Comparison of ENCODE assay signal across 25 mouse cellular contexts in genomic region chr1:60530636-60531035, GRCm38 (mm10). TPM values are rescaled to one million over a fixed set of nuclear protein-coding genes. Genes with fewer than 3 reads are reported as not detected.
DNase-seq lines count a peak whose midpoint lies in the region; ATAC-seq lines count a peak whose summit lies in the region.
"Had no signal": no experiment of that assay in that cellular context is flagged by ENCODE, and none has a peak within 500 bp of the region (broad histone marks: within the 10 kb centered on the region; RNA-seq: fewer than 3 reads in every experiment).

No protein-coding gene starts in this region.

- H3K27ac ChIP-seq in hindbrain, embryonic 10.5 days, result no peak overlapping the region
- H3K27ac ChIP-seq: embryonic facial prominence, embryonic 12.5 days; embryonic facial prominence, embryonic 15.5 days; gastrocnemius, adult 2 months; heart, embryonic 15.5 days; hindbrain, embryonic 12.5 days; hindbrain, embryonic 15.5 days had no signal

- H3K27me3 ChIP-seq in hindbrain, embryonic 10.5 days (ENCODE audit: insufficient read depth, poor library complexity, severe bottlenecking), result no peaks in the 10 kb centered on the region
- H3K27me3 ChIP-seq: embryonic facial prominence, embryonic 12.5 days; embryonic facial prominence, embryonic 15.5 days; heart, embryonic 12.5 days; heart, embryonic 15.5 days; hindbrain, embryonic 12.5 days; hindbrain, embryonic 15.5 days had no signal

- intact Hi-C loops in heart, postnatal 36 days (cut with DNase I), result no loop called here

- WGBS in hindbrain, embryonic 10.5 days, result 92% methylated on average over 2 of the region's 2 CpGs

- no peaks in the 10 kb centered on the region for H3K4me1 ChIP-seq in hindbrain, embryonic 10.5 days (replicated peaks)
- H3K4me1 ChIP-seq: embryonic facial prominence, embryonic 12.5 days; embryonic facial prominence, embryonic 15.5 days; heart, embryonic 12.5 days; heart, embryonic 15.5 days; hindbrain, embryonic 12.5 days; hindbrain, embryonic 15.5 days had no signal

- H3K9me3 ChIP-seq in hindbrain, embryonic 10.5 days, result no peaks in the 10 kb centered on the region
- H3K9me3 ChIP-seq: embryonic facial prominence, embryonic 12.5 days; heart, embryonic 12.5 days; heart, embryonic 15.5 days; hindbrain, embryonic 12.5 days; hindbrain, embryonic 15.5 days had no signal

- no peak overlapping the region for H3K4me3 ChIP-seq in hindbrain, embryonic 10.5 days
- H3K4me3 ChIP-seq: embryonic facial prominence, embryonic 12.5 days; embryonic facial prominence, embryonic 15.5 days; gastrocnemius, adult 2 months; heart, embryonic 12.5 days; heart, embryonic 15.5 days; hindbrain, embryonic 12.5 days; hindbrain, embryonic 15.5 days had no signal

- DNase-seq in heart, adult 11 months, result peak; percentile 59
- no peak for DNase-seq in heart, postnatal 36 days
- no peak for DNase-seq in thymus, postnatal 25 days
- DNase-seq in urinary bladder, postnatal 10 days (ENCODE audit: low spot score), result no peak
- no peak for DNase-seq in hindbrain, embryonic 10.5 days (ENCODE audit: low spot score)
- DNase-seq: adrenal gland, postnatal 10 days; adrenal gland, postnatal 36 days; cerebellum, adult 18-20 months; cerebellum, adult 9-10 months; cerebellum, postnatal 14 days; forebrain, postnatal 0 days; gastrocnemius, adult 2 months; gastrocnemius, postnatal 14 days; heart, adult 18-20 months; heart, postnatal 10 days; heart, postnatal 4 days had no signal

- ATAC-seq in common myeloid progenitor, adult 5-6 weeks (replicated peaks; ENCODE audit: low read depth, poor library complexity, severe bottlenecking), result peak; percentile 65
- 0 out of 2 replicates have a peak, but pooled peaks have one; percentile 45 for ATAC-seq in megakaryocyte, adult 5-6 weeks (ENCODE audit: poor library complexity, severe bottlenecking)
- ATAC-seq: forebrain, embryonic 14.5 days; forebrain, postnatal 0 days had no signal

- H3K36me3 ChIP-seq in hindbrain, embryonic 10.5 days, result peaks cover 80% of the 10 kb centered on the region

RNA-seq across cellular contexts. Expression of gene Raph1, which starts 36.3 kb away (rescaled TPM):
- 100 to 1,000 TPM; 128 to 147 TPM for total RNA-seq in heart, postnatal 36 days (2021)
- 1.2 and 4.8 TPM in 2 replicates for total RNA-seq in common myeloid progenitor, adult 5-6 weeks (2017)
- total RNA-seq in megakaryocyte, adult 5-6 weeks (2015), result 78.7 and 92.4 TPM in 2 replicates
- 21.9 and 36.3 TPM in 2 replicates for total RNA-seq in megakaryocyte, adult 5-6 weeks (2017)
- 24.3 and 25.7 TPM in 2 replicates for polyA plus RNA-seq in hindbrain, embryonic 10.5 days (2016; fragmentation: Nextera tagmentation; extraction: Ambion mirVana)
